Mouse (Mus musculus): Measurements from ENCODE around the gene Plac1. TPM values are rescaled to one million over a fixed set of nuclear protein-coding genes. Genes with fewer than 3 reads are reported as not detected.
A peak's percentile ranks its signal among the peaks of the same experiment; 100 is the strongest.
"Not testable (repeated sequence)": the region's sequence is repeated elsewhere in the genome, so short reads cannot be mapped to it uniquely, and the experiment has no call there.

The Plac1 gene
- total RNA-seq (2012; rRNA removed) (not detected in 2 replicates), polyA plus RNA-seq (2012; ENCODE audit: insufficient read depth in 1 of 2, insufficient read length in 2 of 2, low read depth in 1 of 2, low replicate concordance in 2 of 2, missing spikeins in 1 of 2) (not detected)

DNA sequence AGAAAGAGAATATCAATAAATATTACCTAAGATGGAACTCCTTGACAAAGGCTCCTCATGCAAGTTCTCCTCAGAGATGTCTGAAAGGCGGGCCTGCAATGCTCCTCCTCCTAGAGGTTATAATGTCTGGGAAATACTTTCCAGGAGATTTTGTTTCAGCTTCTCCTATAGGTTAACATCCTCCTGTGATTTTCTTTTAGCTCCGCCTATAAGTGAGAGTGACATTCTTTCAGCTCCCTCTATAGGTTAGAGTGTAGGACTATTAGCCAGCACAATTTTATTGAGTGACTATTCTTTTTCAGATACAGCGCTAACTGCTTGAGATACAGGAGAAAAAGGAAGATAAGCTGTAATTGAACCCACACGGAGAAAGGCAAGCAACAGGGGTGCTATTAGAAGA, at the start of gene Plac1:
Gene Plac1 (minus strand): TSS at position 101 of the 400 bp plus-strand sequence.
- no peak within 1 kb of the TSS for H3K9ac ChIP-seq (ENCODE audit: control insufficient read depth, low read depth, low read length, poor library complexity, severe bottlenecking)
- H3K4me1 ChIP-seq (ENCODE audit: control insufficient read depth in 1 of 2, insufficient read depth in 2 of 2, low read length in 2 of 2) = no peaks in the 10 kb centered on the region
- DNase-seq (ENCODE audit: low read depth, low spot score) = peak; percentile 4
- no peaks in the 10 kb centered on the region for H3K79me2 ChIP-seq (ENCODE audit: control insufficient read depth, insufficient read depth, low read length, poor library complexity)
- no peak within 1 kb of the TSS for H3K4me3 ChIP-seq (ENCODE audit: control insufficient read depth in 1 of 2, insufficient read depth in 1 of 2, low read depth in 2 of 2, low read length in 2 of 2)
- TF ChIP-seq USF2 (IDR thresholded peaks at IDR 0.05; ENCODE audit: borderline replicate concordance in 1 of 2, insufficient read depth in 1 of 2, low read depth in 1 of 2, low read length in 2 of 2) (no peak), RAD21 (IDR thresholded peaks at IDR 0.05; ENCODE audit: low read depth, low read length) (peak; percentile 14), SMC3 (IDR thresholded peaks at IDR 0.05; ENCODE audit: low read depth, low read length) (no peak)
- H3K36me3 ChIP-seq (ENCODE audit: control insufficient read depth in 1 of 2, insufficient read depth in 2 of 2, low read length in 2 of 2) = no peaks in the 10 kb centered on the region
- H3K9me3 ChIP-seq (replicated peaks; ENCODE audit: insufficient read depth, low read length) = no peaks in the 10 kb centered on the region
- no peak within 1 kb of the TSS for H3K27ac ChIP-seq (ENCODE audit: control insufficient read depth, low read depth, low read length)
- no peaks in the 10 kb centered on the region for H3K27me3 ChIP-seq (ENCODE audit: control insufficient read depth in 1 of 2, insufficient read depth in 2 of 2, low read length in 2 of 2)

DNA sequence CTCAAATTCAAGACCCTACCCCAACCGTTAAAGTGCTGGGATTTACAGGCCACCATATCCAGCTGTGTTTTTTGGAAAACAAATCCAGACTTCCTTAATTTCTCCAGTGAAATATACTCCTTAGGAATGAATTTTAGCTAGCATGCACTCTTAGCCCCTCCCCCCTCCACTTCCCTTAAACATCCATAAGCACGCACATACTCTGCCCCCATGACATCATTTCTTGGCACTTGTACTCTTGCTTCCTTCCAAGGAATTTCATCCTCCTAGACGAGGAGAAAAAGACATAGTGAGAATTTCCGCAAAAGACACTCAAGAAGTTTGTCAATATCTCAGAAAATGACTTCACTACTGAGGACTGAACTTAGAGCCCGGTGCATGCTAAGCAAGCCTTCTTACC, 48.0 kb upstream of the Plac1 start:
- no peak overlapping the region for H3K27ac ChIP-seq (ENCODE audit: control insufficient read depth, low read depth, low read length)
- no peaks in the 10 kb centered on the region for H3K9me3 ChIP-seq (replicated peaks; ENCODE audit: insufficient read depth, low read length)
- no peak for DNase-seq (ENCODE audit: low read depth, low spot score)
- no peak overlapping the region for H3K4me3 ChIP-seq (ENCODE audit: control insufficient read depth in 1 of 2, insufficient read depth in 1 of 2, low read depth in 2 of 2, low read length in 2 of 2)
- H3K79me2 ChIP-seq (ENCODE audit: control insufficient read depth, insufficient read depth, low read length, poor library complexity) = no peaks in the 10 kb centered on the region
- H3K27me3 ChIP-seq (ENCODE audit: control insufficient read depth in 1 of 2, insufficient read depth in 2 of 2, low read length in 2 of 2) = no peaks in the 10 kb centered on the region
- no peaks in the 10 kb centered on the region for H3K36me3 ChIP-seq (ENCODE audit: control insufficient read depth in 1 of 2, insufficient read depth in 2 of 2, low read length in 2 of 2)
- no peaks in the 10 kb centered on the region for H3K4me1 ChIP-seq (ENCODE audit: control insufficient read depth in 1 of 2, insufficient read depth in 2 of 2, low read length in 2 of 2)
- H3K9ac ChIP-seq (ENCODE audit: control insufficient read depth, low read depth, low read length, poor library complexity, severe bottlenecking) = no peak overlapping the region
- TF ChIP-seq ETS1 (IDR thresholded peaks at IDR 0.05; ENCODE audit: low read depth, low read length) (no peak), MXI1 (IDR thresholded peaks at IDR 0.05; ENCODE audit: low read depth, low read length) (no peak), MAZ (IDR thresholded peaks at IDR 0.05; ENCODE audit: low read depth, low read length) (no peak), SMC3 (IDR thresholded peaks at IDR 0.05; ENCODE audit: low read depth, low read length) (no peak), MEF2A (IDR thresholded peaks at IDR 0.05; ENCODE audit: extremely low read depth, insufficient replicate concordance, low read depth, low read length, poor library complexity, severe bottlenecking) (no peak)

DNA sequence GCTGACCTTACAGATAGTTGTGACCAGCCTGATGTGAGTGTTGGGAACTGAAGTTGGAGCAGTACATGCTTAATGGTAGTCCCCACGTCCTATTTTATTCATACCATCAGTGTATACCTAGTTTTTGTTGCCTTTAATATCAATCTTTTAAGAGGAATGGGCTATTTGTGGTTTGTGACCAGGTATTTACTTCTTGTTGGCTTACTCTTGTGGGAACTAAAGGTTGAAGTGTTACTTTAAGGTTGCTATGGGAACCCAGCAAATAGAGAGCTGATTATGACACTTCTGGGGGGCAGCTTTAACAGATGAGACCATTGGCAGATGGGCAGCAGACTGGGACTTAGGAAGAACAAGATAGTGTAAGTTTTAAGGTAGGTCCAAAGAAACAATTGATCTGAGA, 33.2 kb upstream of the Plac1 start, which contains the start of gene Fam122c:
Gene Fam122c (plus strand): TSS at position 301 of the 400 bp plus-strand sequence.
- Histone ChIP-seq H3K9ac (ENCODE audit: control insufficient read depth, low read depth, low read length, poor library complexity, severe bottlenecking) (no peak within 1 kb of the TSS), H3K27me3 (ENCODE audit: control insufficient read depth in 1 of 2, insufficient read depth in 2 of 2, low read length in 2 of 2) (no peaks in the 10 kb centered on the region; a peak in 1 of 4 replicates), H3K4me1 (ENCODE audit: control insufficient read depth in 1 of 2, insufficient read depth in 2 of 2, low read length in 2 of 2) (no peaks in the 10 kb centered on the region), H3K79me2 (ENCODE audit: control insufficient read depth, insufficient read depth, low read length, poor library complexity) (peaks cover 4% of the 10 kb centered on the region; the same call in 1 of the 2 replicates), H3K4me3 (ENCODE audit: control insufficient read depth in 1 of 2, insufficient read depth in 1 of 2, low read depth in 2 of 2, low read length in 2 of 2) (no peak within 1 kb of the TSS), H3K36me3 (ENCODE audit: control insufficient read depth in 1 of 2, insufficient read depth in 2 of 2, low read length in 2 of 2) (no peaks in the 10 kb centered on the region), H3K9me3 (replicated peaks; ENCODE audit: insufficient read depth, low read length) (no peaks in the 10 kb centered on the region), H3K27ac (ENCODE audit: control insufficient read depth, low read depth, low read length) (no peak within 1 kb of the TSS)
- DNase-seq (ENCODE audit: low read depth, low spot score) = no peak
- TF ChIP-seq MAFK (IDR thresholded peaks at IDR 0.05; ENCODE audit: borderline replicate concordance, low read depth, low read length) (no peak), POLR2A (IDR thresholded peaks at IDR 0.05; ENCODE audit: control insufficient read depth in 1 of 2, insufficient read depth in 1 of 2, low read depth in 1 of 2, low read length in 2 of 2, poor library complexity in 1 of 2) (no peak)

DNA sequence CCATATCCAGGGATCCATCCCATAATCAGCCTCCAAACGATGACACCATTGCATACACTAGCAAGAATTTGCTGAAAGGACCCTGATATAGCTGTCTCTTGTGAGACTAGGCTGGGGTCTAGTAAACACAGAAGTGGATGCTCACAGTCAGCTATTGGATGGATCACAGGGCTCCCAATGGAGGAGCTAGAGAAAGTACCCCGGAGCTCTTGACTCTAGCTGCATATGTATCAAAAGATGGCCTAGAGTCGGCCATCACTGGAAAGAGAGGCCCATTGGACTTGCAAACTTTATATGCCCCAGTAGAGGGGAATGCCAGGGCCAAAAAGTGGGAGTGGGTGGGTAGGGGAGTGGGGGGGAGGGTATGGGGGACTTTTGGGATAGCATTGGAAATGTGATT, 31.7 kb upstream of the Plac1 start:
- not testable (repeated sequence) for H3K36me3 ChIP-seq (ENCODE audit: control insufficient read depth in 1 of 2, insufficient read depth in 2 of 2, low read length in 2 of 2); H3K9ac ChIP-seq (ENCODE audit: control insufficient read depth, low read depth, low read length, poor library complexity, severe bottlenecking); H3K27me3 ChIP-seq (ENCODE audit: control insufficient read depth in 1 of 2, insufficient read depth in 2 of 2, low read length in 2 of 2); H3K9me3 ChIP-seq (replicated peaks; ENCODE audit: insufficient read depth, low read length); DNase-seq (ENCODE audit: low read depth, low spot score); H3K27ac ChIP-seq (ENCODE audit: control insufficient read depth, low read depth, low read length); H3K4me1 ChIP-seq (ENCODE audit: control insufficient read depth in 1 of 2, insufficient read depth in 2 of 2, low read length in 2 of 2); H3K4me3 ChIP-seq (ENCODE audit: control insufficient read depth in 1 of 2, insufficient read depth in 1 of 2, low read depth in 2 of 2, low read length in 2 of 2); H3K79me2 ChIP-seq (ENCODE audit: control insufficient read depth, insufficient read depth, low read length, poor library complexity)
